Mouse (Mus musculus): ENCODE results near the gene Tysnd1.

- TF ChIP-seq CTCF (IDR thresholded peaks at IDR 0.05; ENCODE audit: low read depth, low read length) (no peak), POLR2A (IDR thresholded peaks at IDR 0.05; ENCODE audit: borderline replicate concordance, low read depth, low read length) (no peak)
Measured at GRCm38 (mm10) chr10:61669289-61669688, 26.0 kb upstream of the Tysnd1 start.

Data from bone marrow macrophage, adult 2 months (primary cell).